Mouse (Mus musculus): Measurements from ENCODE around the gene Treh.

Treh gene

DNA sequence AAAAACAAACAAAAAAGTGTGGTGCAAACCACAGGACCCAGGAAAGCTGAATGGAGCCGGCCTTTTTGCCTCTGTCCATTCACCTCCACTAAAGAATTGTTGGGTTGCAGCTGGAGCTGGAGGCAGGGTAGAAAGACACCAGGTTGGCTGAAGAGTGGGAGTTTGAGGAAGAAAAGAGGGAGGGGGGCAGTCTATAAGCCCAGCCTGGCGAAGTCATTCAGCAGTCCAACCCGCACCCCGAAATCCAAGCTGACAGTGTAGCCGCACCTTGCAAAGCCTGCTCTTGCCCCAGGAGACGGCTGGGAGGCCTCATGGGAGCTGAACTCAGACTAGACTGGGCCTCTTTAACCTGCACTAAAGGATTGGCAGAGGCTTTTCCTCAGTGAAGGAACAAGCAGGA, 62.9 kb downstream of the Treh start:
- no peak for DNase-seq (ENCODE audit: low spot score)

Measured in lung, postnatal 25 days (tissue).